Mouse (Mus musculus) layer of hippocampus, postnatal 25 days (tissue): ENCODE data around the gene Asic5. TPM values are rescaled to one million over a fixed set of nuclear protein-coding genes. Genes with fewer than 3 reads are reported as not detected.

Experiments used
- DNase-seq, 2 experiments: peaks; one replicate each; pipeline ENCODE4 v3.0.0; 2022; ENCODE audit warnings: mixed read lengths in 2 of 2, low spot score in 1 of 2; ENCODE audit errors: extremely low spot score in 1 of 2
- total RNA-seq, 2 experiments: library from RNA; stranded (reverse); gene quantifications; 2 replicates each; pipeline ENCODE4 v1.2.3; 2021

The Asic5 gene
- total RNA-seq, 2 experiments from 2014 or later = not detected

DNA sequence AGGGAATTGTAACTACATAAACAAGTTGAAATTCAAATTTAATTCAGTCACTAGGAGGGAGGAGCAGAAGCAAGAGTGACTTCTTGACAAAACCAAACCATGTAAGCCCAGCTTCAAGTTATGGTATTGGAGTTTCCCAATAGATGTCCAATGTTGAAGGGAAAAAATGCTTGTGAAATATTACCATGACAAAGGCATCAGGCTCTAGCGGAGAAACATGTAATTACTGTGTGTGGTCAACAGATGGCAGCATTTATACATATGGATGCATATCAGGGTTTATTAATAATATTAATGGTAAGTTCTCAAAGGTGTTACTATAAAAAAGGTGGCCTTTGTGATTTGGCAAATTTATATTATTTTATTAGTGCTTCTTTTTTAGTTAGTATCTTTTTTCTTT is 13.9 kb downstream of the Asic5 start:
- no peak for DNase-seq

DNA sequence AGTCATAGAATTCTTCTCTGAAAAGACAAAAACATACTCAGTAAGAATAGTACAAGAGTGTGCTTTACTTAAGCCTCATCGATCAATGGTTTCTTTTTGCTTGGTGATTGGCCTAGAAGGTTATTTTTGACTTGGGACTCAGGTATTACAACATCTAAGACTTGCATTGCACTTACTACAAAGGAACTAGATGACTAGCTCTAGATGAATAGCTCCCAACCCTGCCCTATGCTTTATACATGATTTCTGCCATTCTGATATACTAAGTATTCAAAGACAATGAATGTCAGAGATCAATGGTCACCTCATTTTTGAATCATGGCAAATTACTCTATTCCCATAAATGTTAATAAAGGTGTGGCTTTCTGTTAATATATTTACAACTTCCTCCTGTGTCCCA is 24.9 kb downstream of the Asic5 start:
- no peak for DNase-seq

- no peak for DNase-seq
These were observed 32.1 kb downstream of the Asic5 start for GRCm38 (mm10) chr3:82014148-82014703.

DNA sequence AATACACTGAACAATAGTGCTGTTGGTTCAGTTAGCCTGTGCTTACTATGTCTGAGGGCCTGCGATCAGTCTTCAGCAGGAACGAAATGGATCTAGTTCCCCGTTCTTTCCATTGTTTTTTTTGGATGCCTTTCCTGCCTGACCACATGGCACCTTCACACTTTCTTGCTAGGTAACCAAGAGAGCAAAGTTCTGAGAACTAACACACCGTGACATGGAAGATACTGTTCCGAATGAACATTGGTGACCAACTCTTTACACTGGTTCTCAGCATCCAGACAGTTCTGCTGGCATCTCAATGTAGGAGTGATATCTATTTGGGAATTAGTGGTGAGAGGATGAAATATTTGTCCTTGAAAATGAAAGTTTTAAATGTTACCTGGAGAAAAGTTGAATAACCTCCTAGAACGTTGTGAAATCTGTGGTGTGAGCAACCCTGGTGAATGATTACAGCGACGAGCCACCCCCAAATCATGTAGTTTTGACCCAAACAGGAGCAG is 40.4 kb downstream of the Asic5 start:
- DNase-seq = no peak

GRCm38 (mm10) chr3:82023065-82023464 is 41.0 kb downstream of the Asic5 start:
- DNase-seq = no peak

DNA sequence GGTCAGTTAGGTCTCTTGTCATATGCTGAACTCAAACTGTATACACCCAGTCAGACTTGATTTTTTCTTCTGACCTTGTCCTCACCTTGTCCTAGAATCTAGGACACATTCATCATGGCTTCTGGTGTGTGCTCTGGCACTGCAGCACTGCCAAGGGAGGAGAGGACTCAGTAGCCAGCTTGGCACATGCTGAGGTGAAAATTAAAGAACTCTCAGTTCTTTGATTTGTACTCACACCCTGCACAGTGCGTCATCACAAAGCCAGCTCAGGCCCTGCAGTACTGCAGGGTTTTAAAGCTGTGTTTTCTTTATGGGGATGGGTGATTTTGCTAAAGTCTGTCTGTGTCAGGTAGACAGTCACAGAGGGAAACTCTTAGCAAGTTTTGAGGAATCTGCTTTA is 45.2 kb downstream of the Asic5 start:
- DNase-seq = no peak

- no peak for DNase-seq
These were observed 47.1 kb downstream of the Asic5 start for GRCm38 (mm10) chr3:82029229-82029628.

DNA sequence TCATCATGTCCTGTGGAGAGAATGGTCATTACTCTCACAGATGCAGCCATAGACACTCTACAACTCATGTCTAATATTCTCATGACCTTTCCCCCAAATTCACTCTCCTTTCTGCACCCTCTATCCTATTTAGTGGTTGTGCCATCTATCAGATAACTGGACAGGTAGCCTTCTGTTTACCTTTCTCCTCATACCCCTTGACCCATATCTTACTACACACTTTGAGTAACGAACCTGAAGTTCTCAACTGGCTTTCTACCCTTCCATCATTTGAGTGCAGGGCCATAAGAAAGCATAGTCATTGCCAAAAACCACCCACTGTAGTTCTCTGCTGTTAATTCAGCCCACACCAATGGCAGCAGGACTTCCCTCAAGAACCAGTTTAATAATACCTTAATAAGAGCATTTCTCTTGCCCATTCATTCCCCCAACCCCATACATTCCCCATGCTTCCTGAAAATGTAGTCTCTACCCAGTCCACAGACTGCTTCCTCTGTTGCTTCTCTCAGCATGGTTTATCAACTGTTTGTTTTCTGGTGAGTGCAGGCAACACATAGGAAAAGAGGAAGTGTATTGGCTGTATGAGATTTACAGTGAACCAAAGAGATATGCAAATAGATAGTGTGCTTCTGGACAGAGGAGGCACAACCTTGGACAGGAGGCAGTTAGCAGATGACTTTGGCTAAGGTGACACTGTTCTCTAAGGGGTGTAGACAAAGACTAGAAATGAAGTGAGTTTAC is 48.1 kb downstream of the Asic5 start:
- no peak for DNase-seq

DNA sequence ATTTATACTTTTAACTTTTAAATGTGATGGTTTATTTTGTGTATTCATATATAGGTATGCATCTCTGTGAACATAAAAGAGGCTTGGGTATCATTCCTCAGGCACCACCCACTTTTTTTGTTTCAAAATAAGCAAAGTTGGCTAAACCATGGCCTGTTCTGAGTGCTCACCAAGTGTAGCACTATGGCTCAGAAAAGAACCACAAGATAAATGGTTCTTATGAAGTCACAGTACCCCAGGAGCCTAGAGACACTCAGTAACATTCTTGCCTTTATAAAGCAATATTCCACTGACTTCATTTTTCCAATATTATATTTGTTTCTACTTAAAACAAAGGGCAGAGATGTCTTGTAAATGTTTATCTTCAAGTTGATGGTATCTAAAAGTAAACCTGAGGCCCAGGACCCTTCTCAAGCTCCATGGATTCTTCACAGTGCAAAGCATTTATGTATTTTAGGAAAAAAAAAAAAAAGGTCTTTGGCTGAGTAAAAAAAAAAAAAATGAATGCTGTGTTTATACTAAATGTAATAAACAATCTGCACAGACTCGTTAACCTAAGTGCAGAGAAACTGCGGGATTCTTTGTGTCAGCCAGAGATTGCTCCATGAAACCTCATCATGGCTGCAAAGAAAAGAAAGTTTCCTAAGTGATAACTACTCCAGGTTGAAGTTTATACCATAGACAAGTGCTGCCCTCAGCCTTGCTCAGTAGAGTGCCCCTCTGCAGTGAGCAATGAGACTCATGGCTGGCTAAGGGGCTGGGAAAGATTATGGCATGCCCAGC is 54.4 kb downstream of the Asic5 start:
- no peak for DNase-seq

DNA sequence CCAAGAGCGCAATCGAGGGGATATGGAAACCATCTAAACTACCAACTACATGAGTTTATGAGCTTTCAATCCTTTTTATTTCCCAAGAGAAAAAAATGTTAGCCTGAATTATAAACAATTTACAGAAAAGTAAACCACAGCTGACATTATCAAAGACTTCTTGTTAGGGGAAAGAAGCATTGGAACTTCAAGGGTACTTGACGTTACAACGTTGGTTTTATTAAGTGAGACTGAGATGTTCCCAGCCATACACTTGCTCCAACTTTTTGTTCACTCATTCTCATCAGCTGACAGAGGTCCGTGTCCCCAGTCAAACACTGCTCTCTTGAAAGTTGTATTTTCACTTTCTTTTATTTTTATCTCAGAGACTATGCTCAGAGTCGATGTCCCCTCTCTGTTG is 61.6 kb downstream of the Asic5 start:
- DNase-seq = no peak

- DNase-seq = no peak
These were observed 62.8 kb downstream of the Asic5 start for GRCm38 (mm10) chr3:82044902-82045301.

- no peak for DNase-seq
These were observed 64.0 kb downstream of the Asic5 start for GRCm38 (mm10) chr3:82046087-82046486.

- DNase-seq = peak in 1 of 2 experiments; percentile 66
These were observed 65.1 kb downstream of the Asic5 start for GRCm38 (mm10) chr3:82047100-82047753.

DNA sequence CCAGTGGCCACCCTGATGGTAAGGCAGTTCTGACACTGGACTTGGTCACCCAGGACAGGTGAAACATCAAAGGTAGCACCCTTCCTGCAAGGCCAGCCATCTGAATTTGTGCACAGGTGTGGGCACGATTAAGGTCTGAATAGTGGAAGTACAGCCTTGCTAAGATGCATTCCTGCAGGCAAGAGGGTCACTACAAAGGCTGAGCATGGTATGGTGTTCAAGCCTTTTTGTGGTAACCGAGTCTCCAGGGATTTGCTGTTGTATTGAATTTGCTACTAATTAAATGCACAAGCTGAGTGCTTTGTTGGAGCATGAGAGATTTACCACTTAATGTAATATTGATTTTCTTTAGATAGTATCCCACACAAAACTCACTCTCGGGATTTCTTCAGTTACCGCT is 66.0 kb downstream of the Asic5 start:
- DNase-seq = no peak

DNA sequence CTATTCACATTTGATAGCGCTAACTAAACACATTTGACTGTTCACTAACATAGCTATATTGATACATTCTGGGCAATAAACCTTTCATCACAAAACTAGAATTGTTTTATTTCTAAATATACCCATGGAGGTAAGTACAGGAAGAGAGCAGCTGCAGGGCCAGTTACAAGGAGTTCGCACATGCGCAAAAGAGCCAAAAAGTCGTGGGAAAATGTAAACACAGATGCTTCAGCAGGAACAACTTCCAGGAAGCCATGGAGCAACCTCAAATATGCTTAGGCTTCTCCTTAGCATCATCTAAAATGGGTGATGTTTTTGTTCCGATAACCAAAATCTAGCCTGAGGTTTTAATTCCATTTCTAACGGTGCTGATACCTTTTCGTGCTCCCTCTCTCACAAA is 66.6 kb downstream of the Asic5 start:
- no peak for DNase-seq

DNA sequence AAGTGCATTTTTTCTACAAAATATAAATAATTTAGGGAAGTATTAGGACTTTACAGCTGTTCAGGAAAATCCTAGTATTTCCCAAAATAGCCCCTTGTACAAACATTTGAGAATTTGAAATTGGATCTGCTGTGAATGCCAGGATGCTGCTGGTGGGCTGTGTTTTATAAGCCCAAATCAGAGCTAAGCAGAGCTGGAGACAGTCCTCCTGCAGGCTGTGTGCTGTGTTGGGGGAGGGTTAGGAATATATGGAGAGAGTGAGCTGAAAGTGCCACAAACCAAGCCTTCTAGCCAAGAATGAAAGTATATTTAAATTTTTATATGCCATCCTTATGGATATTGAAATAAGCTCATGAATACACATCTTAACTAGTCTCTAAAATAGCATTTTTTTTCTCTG is 69.4 kb downstream of the Asic5 start:
- no peak for DNase-seq

GRCm38 (mm10) chr3:82052029-82052428 is 69.9 kb downstream of the Asic5 start:
- DNase-seq = no peak

DNA sequence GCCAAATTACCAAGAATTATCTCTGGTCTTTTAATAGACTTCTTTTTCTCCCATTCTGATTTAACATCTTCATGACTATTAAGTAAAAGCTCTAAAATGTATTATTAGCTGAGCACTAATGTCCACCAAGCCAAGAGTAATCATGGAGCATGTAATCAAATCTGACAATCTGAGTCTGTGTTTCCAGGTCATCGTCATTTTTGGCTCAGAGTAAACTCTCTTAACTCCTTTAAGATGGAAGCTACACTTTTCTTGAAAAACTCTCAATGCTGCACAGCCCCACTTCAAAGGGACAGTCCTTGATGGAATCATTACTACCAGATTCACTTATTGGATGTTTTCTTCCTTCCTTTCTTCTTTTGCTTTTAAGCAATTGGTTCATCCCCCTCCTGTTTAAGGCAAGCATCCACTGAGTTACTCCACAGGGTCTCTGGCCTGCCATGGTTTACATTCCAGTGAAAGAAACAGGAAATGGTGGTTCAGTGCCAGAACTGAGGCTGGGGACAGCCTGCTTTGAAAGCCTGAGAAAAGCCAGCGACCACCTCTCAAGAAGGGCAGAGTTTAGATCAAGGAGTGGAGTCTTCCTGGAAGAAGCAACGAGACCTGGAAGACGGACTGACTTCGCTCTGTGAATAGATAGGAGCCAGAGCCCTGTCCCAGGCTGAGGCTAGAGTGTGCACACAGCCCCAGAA is 72.3 kb downstream of the Asic5 start:
- no peak for DNase-seq

- DNase-seq = no peak
These were observed 75.1 kb downstream of the Asic5 start for GRCm38 (mm10) chr3:82057201-82057600.

- DNase-seq = no peak
These were observed 79.5 kb downstream of the Asic5 start for GRCm38 (mm10) chr3:82061402-82062180.
